Mouse (Mus musculus): ENCODE measurements at regions not wholly inside any gene's neighbourhood (a gene's known extent, or its start where the extent isn't known, plus 50 kb on each side); places are given as distances from the start of the nearest gene placed in this dataset.

DNA sequence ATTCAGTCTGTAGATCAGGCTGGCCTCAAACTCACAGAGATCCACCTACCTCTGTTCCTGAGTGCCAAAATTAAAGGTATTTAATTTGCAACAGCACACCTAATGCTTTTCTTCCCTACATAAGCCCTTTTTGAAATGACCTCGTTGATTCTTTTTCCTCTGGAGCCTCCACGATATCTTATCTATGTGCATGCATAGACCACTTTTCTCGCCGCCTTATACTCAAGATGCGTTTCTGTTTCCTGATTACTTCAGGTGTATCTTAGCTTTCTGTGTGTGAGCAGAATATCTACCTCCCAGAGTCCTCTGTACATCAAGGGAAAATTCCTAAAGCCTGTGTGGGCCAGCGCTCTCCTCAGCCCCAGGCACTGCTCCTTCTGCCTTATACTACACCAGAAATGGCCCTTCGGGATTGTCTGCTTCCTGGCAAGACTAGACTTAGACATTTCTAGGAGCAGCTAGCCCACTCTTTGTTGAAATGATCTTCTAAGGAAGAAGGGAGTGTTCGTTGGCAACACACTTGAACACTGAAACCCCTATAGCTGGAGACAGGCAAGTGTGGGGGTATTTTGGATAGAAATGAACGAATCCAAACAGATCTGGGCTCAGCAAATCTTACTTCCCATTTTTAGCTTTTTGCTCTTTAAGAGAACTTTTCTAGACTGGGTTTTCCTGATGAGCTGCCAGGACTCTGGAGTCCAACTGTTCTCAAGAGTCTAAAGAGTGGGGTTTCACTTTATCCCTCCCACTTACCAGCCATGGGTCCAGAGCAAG, 54.0 kb upstream of the Rbm15 start:
- intact Hi-C loops (cut with DNase I): no loop called here
- DNase-seq: no peak

- peak; percentile 32 to 37 for DNase-seq
- intact Hi-C loops (cut with DNase I): no loop called here
Measured at GRCm38 (mm10) chr3:107386432-107386831, 53.0 kb upstream of the Rbm15 start.

Data from heart, postnatal 14 days (tissue).